Comparison of ENCODE assay signal across 8 mouse cellular contexts in the genomic region with DNA sequence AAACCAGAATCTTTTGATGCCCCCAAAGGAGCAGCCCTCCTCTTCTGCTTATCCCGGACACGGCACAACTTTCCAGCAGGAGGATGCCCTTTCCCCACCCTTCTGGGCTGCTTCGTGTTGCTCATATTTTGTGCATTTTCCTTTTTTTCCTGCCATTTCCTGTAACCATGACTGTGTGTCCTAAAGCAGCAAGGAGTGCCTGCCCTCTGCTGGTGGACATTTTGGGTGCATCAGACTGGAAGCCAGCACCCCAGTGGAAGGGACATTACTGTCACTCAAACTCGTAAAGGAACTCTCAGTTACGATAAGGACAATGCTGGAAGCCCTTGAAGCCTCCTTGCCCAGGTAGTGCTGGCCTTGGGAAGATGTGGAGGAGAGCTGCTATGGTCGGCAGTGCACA. TPM values are rescaled to one million over a fixed set of nuclear protein-coding genes. Genes with fewer than 3 reads are reported as not detected.
A peak's percentile ranks its signal among the peaks of the same experiment; 100 is the strongest.
DNase-seq lines count a peak whose midpoint lies in the region; ATAC-seq and TF ChIP-seq lines count a peak whose summit lies in the region.

No protein-coding gene starts in this region.

- WGBS in heart, adult 2 months, result 23% methylated on average over 6 of the region's 6 CpGs
- WGBS in kidney, embryonic 16.5 days, result 32% methylated on average over 6 of the region's 6 CpGs

- no peak overlapping the region for H3K4me3 ChIP-seq in heart, adult 2 months
- no peak overlapping the region for H3K4me3 ChIP-seq in kidney, embryonic 16.5 days (ENCODE audit: low read length)

- H3K4me2 ChIP-seq in kidney, embryonic 16.5 days (replicated peaks; ENCODE audit: low read depth, low read length), result no peak overlapping the region

- peaks cover 2% of the 10 kb centered on the region; the same call in 1 of the 2 replicates for H3K4me1 ChIP-seq in heart, adult 2 months (ENCODE audit: control insufficient read depth, insufficient read depth, low read length)
- H3K4me1 ChIP-seq in kidney, embryonic 16.5 days (ENCODE audit: insufficient read depth, low read length), result peaks cover 8% of the 10 kb centered on the region; the same call in 1 of the 2 replicates

- no peak for TF ChIP-seq POLR2A in heart, adult 2 months (IDR thresholded peaks at IDR 0.05; ENCODE audit: insufficient read depth, low read depth, low read length)

- no peaks in the 10 kb centered on the region for H3K9me3 ChIP-seq in kidney, embryonic 16.5 days (ENCODE audit: low read length)

- peak; percentile 52 for DNase-seq in A20 (ENCODE audit: low read depth, low spot score)
- DNase-seq in embryo, embryonic 10 days (ENCODE audit: low spot score), result peak; percentile 76
- peak; percentile 70 to 82 for DNase-seq in heart, adult 2 months
- DNase-seq in lung, adult 18-20 months, result peak; percentile 46 to 51
- DNase-seq in ovary, adult 18-20 months (ENCODE audit: low spot score), result peak; percentile 49
- peak; percentile 45 for DNase-seq in thymus, postnatal 0 days (ENCODE audit: low spot score)

- no peak overlapping the region for H3K9ac ChIP-seq in heart, adult 2 months (ENCODE audit: low read depth, low read length)
- H3K9ac ChIP-seq in kidney, embryonic 16.5 days (replicated peaks; ENCODE audit: low read length), result peak overlapping the region; percentile 18; the same call in 1 of the 2 replicates

- H3K79me2 ChIP-seq in heart, adult 2 months (replicated peaks; ENCODE audit: control insufficient read depth, insufficient read depth, low read length), result no peaks in the 10 kb centered on the region

- intact Hi-C loops in heart, adult 2 months (cut with DNase I), result loop anchor here (1.0 to 2.0 kb wide), 4 partner anchors 30 to 118 kb away; a partner anchor contains a TSS

- peak; percentile 96 for TF ChIP-seq CTCF in heart, adult 2 months (IDR thresholded peaks at IDR 0.05)

- H3K27me3 ChIP-seq in heart, adult 2 months (ENCODE audit: control insufficient read depth, insufficient read depth, low read length), result no peaks in the 10 kb centered on the region
- H3K27me3 ChIP-seq in kidney, embryonic 16.5 days (ENCODE audit: insufficient read depth, low read length), result no peaks in the 10 kb centered on the region

- no peak overlapping the region for H3K27ac ChIP-seq in heart, adult 2 months
- H3K27ac ChIP-seq in kidney, embryonic 16.5 days (ENCODE audit: low read length), result no peak overlapping the region

- TF ChIP-seq EP300 in heart, adult 2 months (IDR thresholded peaks at IDR 0.05; ENCODE audit: insufficient read depth, low read depth, low read length), result peak; percentile 89

- peak; percentile 66 for ATAC-seq in activated CD4-positive, CD25-positive, alpha-beta regulatory T cell, adult 4 months
- peak; percentile 21; the same call in 1 of the 2 replicates for ATAC-seq in kidney, embryonic 16.5 days (ENCODE audit: low FRiP score, low TSS enrichment)

- no peaks in the 10 kb centered on the region for H3K36me3 ChIP-seq in heart, adult 2 months (ENCODE audit: control insufficient read depth, insufficient read depth, low read length)
- H3K36me3 ChIP-seq in kidney, embryonic 16.5 days (ENCODE audit: insufficient read depth, low read length), result no peaks in the 10 kb centered on the region

RNA-seq across cellular contexts. Expression of a gene that starts 30.9 kb away (rescaled TPM):
- polyA plus RNA-seq in activated CD4-positive, CD25-positive, alpha-beta regulatory T cell, adult 4 months (2017; shearing (Covaris generic)), result 1 to 10 TPM; 1.0 to 2.9 TPM
- total RNA-seq in heart, adult 2 months (2021), result 10 to 100 TPM; 20.0 to 25.0 TPM
- 45.5 and 54.8 TPM in 2 replicates for polyA plus RNA-seq in heart, adult 2 months (2012; rRNA removed)
- 34.8 and 35.8 TPM in 2 replicates for polyA plus RNA-seq in kidney, embryonic 16.5 days (2015; fragmentation: Nextera tagmentation; extraction: Ambion mirVana)
- polyA plus RNA-seq in thymus, postnatal 0 days (2015; fragmentation: Nextera tagmentation; extraction: Ambion mirVana), result 20.5 and 21.3 TPM in 2 replicates

RNA-seq across cellular contexts. Expression of a gene that starts 52.2 kb away (rescaled TPM):
- 1 to 10 TPM; 2.1 to 9.3 TPM for polyA plus RNA-seq in activated CD4-positive, CD25-positive, alpha-beta regulatory T cell, adult 4 months (2017; shearing (Covaris generic))
- total RNA-seq in heart, adult 2 months (2021), result not detected
- not detected in 2 replicates for polyA plus RNA-seq in heart, adult 2 months (2012; rRNA removed)
- 0.89 and 0.90 TPM in 2 replicates for polyA plus RNA-seq in kidney, embryonic 16.5 days (2015; fragmentation: Nextera tagmentation; extraction: Ambion mirVana)
- polyA plus RNA-seq in thymus, postnatal 0 days (2015; fragmentation: Nextera tagmentation; extraction: Ambion mirVana), result 0.24 and 0.27 TPM in 2 replicates
